Mouse (Mus musculus) forebrain, embryonic 14.5 days (tissue): ENCODE measurements around the gene Klhl4. TPM values are rescaled to one million over a fixed set of nuclear protein-coding genes. Genes with fewer than 3 reads are reported as not detected.
A peak's percentile ranks its signal among the peaks of the same experiment; 100 is the strongest.

Experiments used
- ATAC-seq: fragments of 200-750 bp; cut with Nextera tagmentation; 2 replicates; pipeline ENCODE4 v1.8.0; 2017; ENCODE audit warnings: mild to moderate bottlenecking, moderate library complexity
- DNase-seq: peaks from one replicate; pipeline ENCODE4 v3.0.0-alpha.2; 2015; ENCODE audit warnings: low spot score
- H3K27ac ChIP-seq: fragments of 300-500 bp; sonication (generic); 2 replicates; pipeline ENCODE4 v1.5.1; 2014; ENCODE audit warnings: low read depth, mild to moderate bottlenecking, control low read depth, low read length, moderate library complexity
- H3K27me3 ChIP-seq: fragments of 300-500 bp; sonication (generic); replicated peaks from 2 replicates; pipeline ENCODE4 v1.6.1; 2014; ENCODE audit warnings: low read length, control low read depth, mixed read lengths; ENCODE audit not compliant: control insufficient read depth, insufficient read depth
- H3K36me3 ChIP-seq: fragments of 300-500 bp; sonication (generic); 2 replicates; pipeline ENCODE4 v1.6.1; 2014; ENCODE audit warnings: low read length, control low read depth; ENCODE audit not compliant: control insufficient read depth, insufficient read depth
- H3K4me1 ChIP-seq: fragments of 300-500 bp; sonication (generic); 2 replicates; pipeline ENCODE4 v1.6.1; 2014; ENCODE audit warnings: antibody characterized with exemption, low read length, control low read depth; ENCODE audit not compliant: control insufficient read depth, insufficient read depth
- H3K4me2 ChIP-seq: fragments of 300-500 bp; sonication (generic); 2 replicates; pipeline ENCODE4 v1.6.1; 2014; ENCODE audit warnings: mild to moderate bottlenecking, control low read depth, low read length
- H3K4me3 ChIP-seq: fragments of 300-500 bp; sonication (generic); 2 replicates; pipeline ENCODE4 v1.5.1; 2014; ENCODE audit warnings: low read depth, low read length, control low read depth
- H3K9ac ChIP-seq: fragments of 300-500 bp; sonication (generic); 2 replicates; pipeline ENCODE4 v1.6.1; 2014; ENCODE audit warnings: mild to moderate bottlenecking, low read length, control low read depth, moderate library complexity
- H3K9me3 ChIP-seq: fragments of 300-500 bp; sonication (generic); replicated peaks from 2 replicates; pipeline ENCODE4 v1.6.1; 2016; ENCODE audit warnings: low read length, control low read depth, mixed read lengths; ENCODE audit not compliant: control insufficient read depth
- WGBS: fragments of 180-500 bp; shearing (Covaris S2); extraction: QIAGEN DNeasy Blood & Tissue Kit; methylation state at CpG from one replicate; pipeline ENCODE4 v1.1.7; 2014; 5-methylcytosine and 5-hydroxymethylcytosine counted together
- polyA plus RNA-seq: library from polyadenylated mRNA; unstranded; fragments of >200 nt; fragmentation: Nextera tagmentation; extraction: Ambion mirVana; gene quantifications from 2 replicates; pipeline ENCODE4 v1.2.1, GENCODE M21; 2014

The Klhl4 gene
- polyA plus RNA-seq = 5.0 and 5.8 TPM in 2 replicates

DNA sequence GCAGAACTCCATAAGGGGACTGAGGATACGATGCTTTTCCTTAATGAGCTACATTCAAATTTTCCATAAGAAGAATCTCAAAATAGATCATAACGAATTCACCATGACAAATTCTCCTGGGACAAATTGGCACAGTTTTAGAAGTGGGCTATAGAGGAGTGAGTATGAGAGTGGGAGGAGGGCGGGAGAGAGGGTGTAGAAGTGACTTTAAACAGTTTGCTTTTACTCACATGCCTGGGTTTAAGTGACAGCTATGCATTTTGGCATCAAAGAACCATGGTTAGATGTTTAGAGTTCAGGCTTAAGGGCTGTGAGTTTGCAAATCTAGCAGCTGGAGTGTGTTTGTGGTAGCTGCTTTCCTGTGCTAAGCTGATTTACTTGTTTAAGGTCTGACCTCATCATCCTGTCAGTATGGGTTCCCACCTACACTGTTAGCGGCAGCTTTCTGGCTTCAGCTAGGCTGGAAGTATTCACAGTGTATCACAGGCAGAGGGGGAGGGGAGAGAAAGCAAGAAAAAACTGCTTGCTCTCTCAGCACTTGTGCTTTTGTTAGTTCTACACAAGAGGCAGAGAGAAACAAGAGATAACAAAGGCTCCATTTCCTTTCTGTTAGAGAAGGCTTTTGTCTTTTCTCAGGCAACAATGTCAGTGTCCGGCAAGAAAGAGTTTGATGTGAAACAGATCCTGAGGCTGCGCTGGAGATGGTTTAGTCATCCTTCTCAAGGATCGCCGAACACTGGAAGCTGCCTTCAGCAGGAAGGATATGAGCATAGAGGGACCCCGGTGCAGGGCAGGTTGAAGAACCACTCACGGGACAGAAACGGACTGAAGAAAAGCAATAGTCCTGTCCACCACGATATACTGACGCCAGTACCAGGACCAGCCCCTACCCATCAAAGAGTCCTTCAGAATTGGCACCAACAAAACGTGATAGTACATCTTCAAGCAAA is at the start of gene Klhl4:
Klhl4 (plus strand) TSS at position 552 of the 950 bp plus-strand sequence.
- 42% methylated on average over 14 of the region's 14 CpGs for WGBS
- H3K4me3 ChIP-seq = peak within 1 kb of the TSS; percentile 16
- H3K27me3 ChIP-seq = no peaks in the 10 kb centered on the region
- ATAC-seq = peak; percentile 75
- H3K4me1 ChIP-seq = no peaks in the 10 kb centered on the region
- H3K27ac ChIP-seq = no peak within 1 kb of the TSS
- no peaks in the 10 kb centered on the region for H3K36me3 ChIP-seq
- H3K9ac ChIP-seq = no peak within 1 kb of the TSS
- H3K4me2 ChIP-seq = peak within 1 kb of the TSS; percentile 33
- H3K9me3 ChIP-seq = no peaks in the 10 kb centered on the region
- DNase-seq = peak; percentile 46

DNA sequence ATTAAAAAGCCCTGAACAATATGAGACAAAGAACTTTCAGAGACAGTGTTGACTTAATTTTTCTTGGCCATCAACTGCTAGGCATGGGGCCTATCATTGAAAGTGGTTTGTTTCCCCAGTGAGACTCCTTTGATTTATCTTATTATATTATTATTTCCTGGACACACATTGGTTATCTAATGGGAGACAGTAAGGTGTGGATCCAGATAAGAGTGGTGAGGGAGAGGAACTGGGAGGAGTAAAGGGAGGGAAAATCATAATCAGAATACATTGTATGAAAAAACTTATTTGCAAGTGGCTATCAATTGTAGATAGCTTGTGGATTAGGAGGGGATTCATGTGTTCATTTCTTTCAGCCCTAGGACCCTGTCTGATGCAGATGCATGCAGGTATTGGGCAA is 10.0 kb downstream of the Klhl4 start:
- H3K4me1 ChIP-seq = no peaks in the 10 kb centered on the region
- H3K9me3 ChIP-seq = no peaks in the 10 kb centered on the region
- H3K36me3 ChIP-seq = no peaks in the 10 kb centered on the region
- no peak overlapping the region for H3K4me3 ChIP-seq
- no peak overlapping the region for H3K9ac ChIP-seq
- DNase-seq (no peak), ATAC-seq (no peak)
- H3K27ac ChIP-seq = no peak overlapping the region
- H3K4me2 ChIP-seq = no peak overlapping the region
- no peaks in the 10 kb centered on the region for H3K27me3 ChIP-seq

DNA sequence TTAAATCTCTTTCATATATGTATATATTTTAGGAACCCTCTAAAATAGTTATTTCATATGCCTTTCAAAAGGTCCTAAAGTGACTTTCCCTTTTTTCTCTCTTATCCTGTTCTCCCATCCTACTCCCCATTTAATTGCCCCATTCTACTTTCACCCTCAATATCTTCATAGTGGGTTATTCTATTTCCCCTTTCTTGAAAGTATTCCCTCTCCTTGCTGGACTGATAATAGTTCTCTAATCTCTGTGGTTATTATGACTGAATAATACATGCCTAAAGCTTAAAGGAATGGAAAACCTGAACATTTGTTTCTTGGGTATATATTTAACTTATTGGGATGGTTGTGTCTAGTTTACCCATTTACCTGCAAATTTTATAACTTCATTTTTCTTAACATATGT is 12.6 kb downstream of the Klhl4 start:
- H3K27me3 ChIP-seq = no peaks in the 10 kb centered on the region
- no peaks in the 10 kb centered on the region for H3K4me1 ChIP-seq
- DNase-seq (no peak), ATAC-seq (no peak)
- H3K36me3 ChIP-seq = no peaks in the 10 kb centered on the region
- no peaks in the 10 kb centered on the region for H3K9me3 ChIP-seq
- no peak overlapping the region for H3K4me3 ChIP-seq
- H3K27ac ChIP-seq = no peak overlapping the region
- no peak overlapping the region for H3K4me2 ChIP-seq
- H3K9ac ChIP-seq = no peak overlapping the region

DNA sequence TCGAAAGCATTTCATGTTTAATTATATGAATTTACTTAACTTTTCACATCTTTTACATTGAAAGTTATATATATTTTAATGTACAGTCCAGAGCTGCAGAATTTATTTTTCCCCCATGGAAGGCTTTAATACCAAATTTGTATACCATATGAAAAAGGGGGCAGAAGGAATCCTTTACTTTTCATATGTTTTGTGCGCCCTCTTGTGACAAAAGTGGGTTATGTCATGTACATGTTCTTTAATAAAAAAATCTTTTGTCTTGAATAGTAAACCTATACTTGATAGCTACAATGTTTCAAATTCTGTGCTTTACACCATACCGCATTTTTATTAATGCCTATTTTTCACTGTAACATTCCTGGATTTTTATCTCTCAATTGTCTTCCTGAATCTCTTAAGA is 84.0 kb downstream of the Klhl4 start:
- H3K27me3 ChIP-seq = no peaks in the 10 kb centered on the region
- DNase-seq (peak; percentile 61), ATAC-seq (no peak)
- H3K4me1 ChIP-seq = no peaks in the 10 kb centered on the region
- no peak overlapping the region for H3K27ac ChIP-seq
- 34% methylated on average over 3 of the region's 3 CpGs for WGBS
- H3K9ac ChIP-seq = no peak overlapping the region
- no peaks in the 10 kb centered on the region for H3K36me3 ChIP-seq
- no peaks in the 10 kb centered on the region for H3K9me3 ChIP-seq
- H3K4me3 ChIP-seq = no peak overlapping the region
- H3K4me2 ChIP-seq = no peak overlapping the region

DNA sequence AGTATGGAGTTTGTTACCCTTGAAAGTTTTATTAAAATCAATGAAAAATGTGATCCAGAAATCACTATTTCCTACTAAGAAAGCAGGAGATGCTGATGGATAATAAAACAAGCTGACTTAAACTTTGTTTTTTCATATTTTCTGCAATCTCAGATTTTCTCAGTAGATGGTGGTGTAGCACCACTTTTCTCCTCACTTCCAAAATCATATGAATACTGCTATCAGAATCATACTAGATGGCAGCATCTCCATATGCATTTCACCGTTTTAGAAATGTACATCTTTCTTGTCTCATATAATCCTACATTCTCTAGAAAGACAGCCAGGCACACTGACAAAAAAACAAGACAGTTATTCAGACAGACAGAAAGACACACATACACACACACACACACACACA is 108.2 kb downstream of the Klhl4 start:
- H3K27ac ChIP-seq = no peak overlapping the region
- H3K4me1 ChIP-seq = no peaks in the 10 kb centered on the region
- DNase-seq (peak; percentile 41), ATAC-seq (no peak)
- no peaks in the 10 kb centered on the region for H3K9me3 ChIP-seq
- no peak overlapping the region for H3K4me3 ChIP-seq
- no peak overlapping the region for H3K4me2 ChIP-seq
- no peaks in the 10 kb centered on the region for H3K27me3 ChIP-seq
- H3K36me3 ChIP-seq = no peaks in the 10 kb centered on the region
- WGBS = 69% methylated on average over 1 of the region's 1 CpGs
- H3K9ac ChIP-seq = no peak overlapping the region
